Mouse (Mus musculus) bone marrow, adult 2 months (tissue): ENCODE results near the gene 3110082I17Rik. TPM values are rescaled to one million over a fixed set of nuclear protein-coding genes. Genes with fewer than 3 reads are reported as not detected.

Experiments
- H3K27ac ChIP-seq: fragments of 200-500 bp; 2 replicates; pipeline ENCODE4 v1.5.1; 2012; ENCODE audit warnings: low read depth, mild to moderate bottlenecking, control low read depth, inconsistent platforms, low read length; ENCODE audit not compliant: control insufficient read depth, poor library complexity, insufficient read depth
- H3K4me1 ChIP-seq: fragments of 200-500 bp; 2 replicates; pipeline ENCODE4 v1.6.1; 2011; ENCODE audit warnings: low read length; ENCODE audit not compliant: control insufficient read depth, insufficient read depth
- H3K4me3 ChIP-seq: fragments of 200-500 bp; replicated peaks from 2 replicates; pipeline ENCODE3; 2011; ENCODE audit warnings: mild to moderate bottlenecking, low read depth, low read length, control low read depth; ENCODE audit not compliant: control insufficient read depth
- CTCF ChIP-seq: fragments of 200-500 bp; IDR thresholded peaks from 2 replicates; pipeline ENCODE4 v1.5.1; 2011; ENCODE audit warnings: low read length, control low read depth; ENCODE audit not compliant: control insufficient read depth, insufficient read depth
- POLR2A ChIP-seq: fragments of 200-500 bp; IDR thresholded peaks from 2 replicates; pipeline ENCODE4 v1.6.1; 2011; ENCODE audit warnings: low read depth, mild to moderate bottlenecking, control low read depth, low read length, borderline replicate concordance; ENCODE audit not compliant: control insufficient read depth
- WGBS: fragments of 180-500 bp; shearing (Covaris S2); methylation state at CpG from one replicate; pipeline ENCODE4 v1.1.7; 2018; 5-methylcytosine and 5-hydroxymethylcytosine counted together
- polyA plus RNA-seq: library from polyadenylated mRNA; stranded (reverse); fragments of >200 nt; gene quantifications from 2 replicates; pipeline ENCODE4 v1.2.4, GENCODE M21; 2011; ENCODE audit warnings: low replicate concordance; ENCODE audit not compliant: missing spikeins, insufficient read depth, insufficient read length

3110082I17Rik gene
- polyA plus RNA-seq, 1 experiment = 12.8 TPM

GRCm38 (mm10) chr5:139403692-139404260, 56.6 kb downstream of the 3110082I17Rik start:
- H3K4me1 ChIP-seq = peaks cover 12% of the 10 kb centered on the region
- WGBS = 22% methylated on average over 8 of the region's 8 CpGs
- H3K27ac ChIP-seq = peak overlapping the region; percentile 74
- no peak for TF ChIP-seq POLR2A
- TF ChIP-seq CTCF = no peak
- peak overlapping the region; percentile 4 for H3K4me3 ChIP-seq

GRCm38 (mm10) chr5:139402106-139402505, 58.2 kb downstream of the 3110082I17Rik start:
- Histone ChIP-seq H3K27ac (no peak overlapping the region), H3K4me3 (no peak overlapping the region), H3K4me1 (peaks cover 15% of the 10 kb centered on the region)
- no peak for TF ChIP-seq POLR2A
- no peak for TF ChIP-seq CTCF
- 81% methylated on average over 2 of the region's 2 CpGs for WGBS

- no peak overlapping the region for H3K4me3 ChIP-seq
- TF ChIP-seq CTCF = no peak
- no peak for TF ChIP-seq POLR2A
- H3K4me1 ChIP-seq = peaks cover 13% of the 10 kb centered on the region
- H3K27ac ChIP-seq = no peak overlapping the region
- 86% methylated on average over 14 of the region's 14 CpGs for WGBS
These were observed 60.3 kb downstream of the 3110082I17Rik start for GRCm38 (mm10) chr5:139399991-139400390.

- Histone ChIP-seq H3K27ac (no peak overlapping the region), H3K4me1 (peaks cover 7% of the 10 kb centered on the region), H3K4me3 (no peak overlapping the region)
- WGBS = 80% methylated on average over 5 of the region's 5 CpGs
- TF ChIP-seq POLR2A (no peak), CTCF (no peak)
These were observed 61.5 kb downstream of the 3110082I17Rik start for GRCm38 (mm10) chr5:139398786-139399185.

GRCm38 (mm10) chr5:139397959-139398753, 62.2 kb downstream of the 3110082I17Rik start:
- Histone ChIP-seq H3K4me1 (peaks cover 4% of the 10 kb centered on the region), H3K27ac (no peak overlapping the region), H3K4me3 (no peak overlapping the region)
- TF ChIP-seq CTCF = peak; percentile 93
- TF ChIP-seq POLR2A = no peak
- WGBS = 17% methylated on average over 5 of the region's 5 CpGs

GRCm38 (mm10) chr5:139397359-139397916, 62.9 kb downstream of the 3110082I17Rik start:
- Histone ChIP-seq H3K4me3 (no peak overlapping the region), H3K4me1 (peaks cover 4% of the 10 kb centered on the region), H3K27ac (no peak overlapping the region)
- 78% methylated on average over 4 of the region's 4 CpGs for WGBS
- TF ChIP-seq POLR2A (no peak), CTCF (no peak)

- WGBS = 83% methylated on average over 4 of the region's 4 CpGs
- Histone ChIP-seq H3K27ac (no peak overlapping the region), H3K4me1 (peaks cover 4% of the 10 kb centered on the region), H3K4me3 (no peak overlapping the region)
- TF ChIP-seq CTCF (no peak), POLR2A (no peak)
These were observed 64.8 kb downstream of the 3110082I17Rik start for GRCm38 (mm10) chr5:139395528-139395927.

GRCm38 (mm10) chr5:139394399-139394798, 65.9 kb downstream of the 3110082I17Rik start:
- no peak overlapping the region; the same call in 1 of the 2 replicates for H3K27ac ChIP-seq
- 66% methylated on average over 7 of the region's 7 CpGs for WGBS
- peaks cover 4% of the 10 kb centered on the region for H3K4me1 ChIP-seq
- no peak for TF ChIP-seq POLR2A
- no peak for TF ChIP-seq CTCF
- H3K4me3 ChIP-seq = no peak overlapping the region
